Mouse (Mus musculus) large intestine, adult 2 months (tissue): ENCODE data around the gene Abcg1. TPM values are rescaled to one million over a fixed set of nuclear protein-coding genes. Genes with fewer than 3 reads are reported as not detected.

ENCODE experiments used
- DNase-seq: peaks from one replicate; pipeline ENCODE4 v3.0.0-alpha.2; 2012; ENCODE audit warnings: low read depth, low spot score
- WGBS: fragments of 180-500 bp; shearing (Covaris S2); methylation state at CpG from one replicate; pipeline ENCODE4 v1.1.7; 2018; 5-methylcytosine and 5-hydroxymethylcytosine counted together
- polyA plus RNA-seq: library from polyadenylated mRNA; depleted of rRNA; stranded (reverse); fragments of >200 nt; gene quantifications from 2 replicates; pipeline ENCODE4 v1.2.3, GENCODE M21; 2012

The Abcg1 gene
- polyA plus RNA-seq, 1 experiment = 3.2 TPM

DNA sequence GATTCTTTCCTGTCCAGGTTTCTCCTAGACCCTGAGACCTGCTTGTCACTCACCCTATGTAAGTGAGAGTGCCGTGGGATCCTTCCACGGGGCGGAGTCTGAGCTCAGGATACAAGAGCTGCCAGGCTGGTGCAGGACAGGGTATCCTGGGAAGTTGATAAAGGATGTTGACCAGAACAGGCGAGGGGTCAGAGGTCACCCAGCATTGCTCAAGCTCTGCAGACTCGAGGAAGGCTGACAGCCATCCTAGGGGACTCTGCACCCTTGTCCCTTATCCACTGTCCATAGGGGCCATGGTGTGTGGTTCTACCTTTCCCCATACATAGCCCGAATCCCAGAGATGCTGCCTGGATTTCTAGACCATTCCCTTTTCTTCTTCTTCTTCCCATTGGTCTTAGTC is 58.6 kb downstream of the Abcg1 start:
- no peak for DNase-seq
- WGBS = 56% methylated on average over 6 of the region's 6 CpGs

DNA sequence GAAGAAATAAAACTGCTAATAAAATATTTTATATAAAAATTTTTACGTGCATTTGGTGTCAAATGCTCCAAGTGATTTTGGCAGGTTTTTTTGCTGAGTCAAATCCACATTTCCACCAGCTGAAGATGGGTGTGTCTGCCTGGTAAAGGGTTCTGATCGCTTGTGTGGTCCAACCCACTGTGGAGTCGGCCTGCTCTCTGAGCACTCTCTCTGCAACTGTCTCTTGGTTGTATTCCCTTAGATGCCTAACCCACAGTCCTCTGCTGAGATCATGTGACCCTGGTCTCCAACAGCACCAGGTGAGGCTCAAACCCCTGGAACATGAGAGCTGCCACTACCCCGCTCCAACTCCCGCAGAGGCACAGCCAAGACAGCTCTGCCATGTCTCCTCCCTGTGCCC is 60.5 kb downstream of the Abcg1 start:
- no peak for DNase-seq
- WGBS = 73% methylated on average over 5 of the region's 5 CpGs

DNA sequence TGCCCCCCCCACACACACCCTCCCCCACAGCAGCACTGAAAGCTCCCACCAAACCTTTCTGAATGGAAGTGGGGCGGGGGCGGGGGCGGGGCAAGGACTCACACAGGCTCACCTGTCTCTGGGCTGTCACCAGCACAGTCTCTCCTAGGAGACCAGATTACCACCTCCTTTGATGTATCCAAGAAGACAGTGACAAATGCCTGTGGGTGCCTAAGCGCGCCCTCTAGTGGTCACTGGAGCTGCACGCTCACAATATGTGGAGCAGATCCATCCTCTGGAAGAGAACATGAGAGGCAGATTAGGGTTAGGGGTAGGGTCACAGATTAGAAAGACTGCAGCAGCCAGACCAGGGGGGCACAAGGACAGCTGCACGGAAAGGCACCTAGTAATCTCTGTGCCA is 62.0 kb downstream of the Abcg1 start:
- WGBS = 5% methylated on average over 7 of the region's 7 CpGs
- DNase-seq = no peak

DNA sequence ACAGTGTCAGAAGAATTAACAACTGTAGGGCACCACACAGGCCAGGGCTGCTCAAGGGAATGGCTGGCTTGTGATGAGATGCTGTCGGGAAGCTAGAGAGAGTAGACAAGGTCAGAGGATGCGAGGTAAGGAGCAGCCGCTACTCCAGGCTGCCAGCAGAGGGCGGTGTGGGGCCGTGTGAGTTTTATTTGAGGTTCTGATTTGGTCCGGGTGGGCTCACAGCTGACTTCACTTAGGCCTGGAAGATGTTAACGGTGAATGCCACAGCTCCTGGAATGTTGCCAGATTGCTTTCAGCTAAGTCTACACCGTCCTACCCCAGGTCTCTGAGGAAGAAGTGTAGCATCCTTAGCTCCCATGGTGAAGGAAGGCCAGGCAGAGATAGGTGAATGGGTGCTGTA is 64.5 kb downstream of the Abcg1 start:
- no peak for DNase-seq

DNA sequence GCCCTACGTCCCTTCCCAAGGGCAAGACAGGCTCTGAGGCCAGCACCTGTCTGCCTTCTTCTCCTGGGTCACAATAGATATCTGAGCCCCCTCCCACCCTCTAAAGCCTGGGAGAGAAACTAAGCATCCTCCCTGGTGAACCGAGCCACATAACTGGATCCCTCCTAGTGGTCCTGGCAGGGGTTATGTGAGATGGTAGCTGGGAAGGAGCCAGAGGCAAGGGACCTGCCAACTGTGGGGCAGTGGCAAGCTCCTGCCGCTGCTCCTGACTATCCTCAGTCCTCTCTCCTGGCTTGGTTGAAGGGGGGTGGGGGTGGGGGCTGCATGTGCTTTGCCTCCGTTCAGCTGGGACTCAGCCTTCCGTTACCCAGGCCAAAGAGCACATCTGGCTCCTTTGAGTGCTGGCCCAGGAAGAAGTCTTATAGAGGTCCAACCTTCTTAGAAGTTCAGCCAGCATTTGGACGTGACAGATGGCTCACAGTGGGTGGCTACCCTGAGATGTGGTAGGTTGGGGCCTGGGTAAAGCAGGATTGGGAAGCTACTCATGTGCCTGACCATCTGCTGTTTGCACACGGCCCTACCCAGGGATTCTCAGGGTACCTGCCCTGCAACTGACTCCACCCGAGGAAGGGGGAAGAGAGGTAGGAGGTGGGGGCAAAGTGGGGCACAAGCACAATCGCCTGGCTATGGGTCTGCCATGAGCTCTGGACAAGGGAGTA is 68.2 kb downstream of the Abcg1 start:
- no peak for DNase-seq
- 37% methylated on average over 9 of the region's 9 CpGs for WGBS

More for the DNA sequence above, 64.5 kb downstream of the Abcg1 start:
- 3% methylated on average over 8 of the region's 8 CpGs for WGBS

DNA sequence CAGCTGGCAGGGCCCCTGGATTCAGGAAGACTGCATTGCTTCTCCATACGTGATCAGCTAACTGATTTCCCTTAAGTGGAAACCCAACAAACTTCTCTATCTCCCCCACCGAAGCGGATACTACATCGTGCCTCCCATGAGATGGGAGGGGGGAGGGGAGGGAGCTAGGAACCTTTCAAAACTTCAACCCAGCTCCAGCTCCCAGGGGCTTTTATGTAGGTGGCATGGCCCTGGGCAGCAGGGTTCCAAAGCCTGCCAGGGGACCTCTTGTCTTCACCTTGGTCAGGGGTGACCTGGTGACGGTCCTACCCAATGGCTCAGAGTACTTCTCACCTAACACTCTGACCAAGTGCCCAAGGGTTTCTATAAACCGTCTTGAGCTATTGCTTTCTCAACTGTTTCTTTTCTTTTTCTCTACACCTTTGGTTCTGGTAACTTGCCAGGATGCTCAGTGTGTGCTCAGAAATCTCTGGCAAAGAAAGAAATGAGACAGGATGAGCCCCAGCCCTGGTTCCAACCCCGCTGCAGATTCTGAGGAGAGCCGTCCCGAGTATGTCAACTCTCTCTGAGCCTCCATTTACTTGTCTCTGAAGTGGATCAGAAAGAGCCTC is 71.3 kb downstream of the Abcg1 start:
- WGBS = 79% methylated on average over 9 of the region's 9 CpGs
- no peak for DNase-seq

DNA sequence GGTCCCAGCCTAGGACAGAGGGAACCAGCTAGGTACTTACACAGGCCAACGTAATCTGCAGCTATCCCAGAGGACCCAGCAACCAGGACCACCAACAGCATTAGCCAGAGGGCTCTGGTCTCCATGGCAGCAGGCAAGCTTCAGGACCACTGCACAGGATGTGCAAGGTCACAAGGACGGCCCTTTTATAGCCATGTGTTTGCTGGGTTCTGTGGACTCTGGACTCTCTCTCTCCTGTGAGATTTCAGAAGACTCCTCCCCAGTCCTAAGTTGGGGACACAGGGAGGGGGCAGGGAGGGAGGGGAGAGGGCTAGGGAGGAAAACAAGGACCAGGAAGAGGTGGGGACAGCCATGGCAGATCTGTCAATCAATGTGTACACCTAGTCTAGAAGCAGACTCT is 72.0 kb downstream of the Abcg1 start, which contains the start of gene Tff3:
Gene Tff3 (minus strand): TSS at position 195 of the 400 bp plus-strand sequence.
- 11% methylated on average over 2 of the region's 2 CpGs for WGBS
- DNase-seq = no peak

DNA sequence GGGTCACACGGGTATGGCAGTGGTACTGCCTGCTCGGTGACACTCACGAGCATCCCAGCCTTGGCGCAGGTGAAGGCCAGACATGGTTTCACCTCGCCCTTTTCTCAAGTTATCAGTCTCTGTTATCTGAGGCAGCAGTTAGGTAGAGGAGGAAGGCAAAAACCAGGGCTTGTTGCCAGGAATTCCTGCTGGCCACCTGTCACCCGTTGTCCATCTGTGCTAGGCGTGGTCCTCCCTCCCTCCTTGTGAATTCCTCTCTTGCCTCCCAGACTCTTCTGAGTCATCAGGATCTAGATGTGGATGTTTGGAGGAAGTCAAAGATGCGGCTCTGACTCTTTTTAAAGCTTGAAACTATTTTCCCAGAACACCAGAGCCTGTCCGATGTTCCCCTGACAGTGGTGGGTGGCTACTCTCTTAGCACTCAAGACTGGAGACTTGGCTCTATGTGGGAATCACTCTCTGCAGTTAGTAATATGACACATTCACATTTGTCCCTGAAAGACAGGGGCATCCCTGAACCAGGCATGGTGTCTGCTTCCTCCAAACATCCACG is 73.9 kb downstream of the Abcg1 start:
- DNase-seq = no peak
- 34% methylated on average over 10 of the region's 10 CpGs for WGBS

DNA sequence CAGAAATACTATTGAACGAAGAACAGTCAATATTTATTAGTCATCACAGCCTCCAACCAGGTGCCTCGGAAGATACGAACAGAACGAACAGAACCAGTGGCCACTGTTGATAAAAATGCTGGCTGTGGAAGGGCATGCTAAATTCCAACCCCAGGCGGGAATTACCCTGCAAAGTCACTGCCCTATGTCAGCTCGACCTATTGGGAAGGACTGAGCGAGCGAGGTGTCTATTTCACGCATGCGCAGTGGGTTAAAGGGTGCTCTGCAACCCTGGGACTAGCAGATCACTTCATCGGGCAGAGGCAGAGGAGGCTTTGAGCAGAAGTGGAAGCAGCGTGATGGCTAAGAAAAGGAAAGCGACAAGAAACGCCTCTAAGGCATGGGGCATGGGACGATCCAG is 76.3 kb downstream of the Abcg1 start:
- no peak for DNase-seq
- 42% methylated on average over 15 of the region's 15 CpGs for WGBS

DNA sequence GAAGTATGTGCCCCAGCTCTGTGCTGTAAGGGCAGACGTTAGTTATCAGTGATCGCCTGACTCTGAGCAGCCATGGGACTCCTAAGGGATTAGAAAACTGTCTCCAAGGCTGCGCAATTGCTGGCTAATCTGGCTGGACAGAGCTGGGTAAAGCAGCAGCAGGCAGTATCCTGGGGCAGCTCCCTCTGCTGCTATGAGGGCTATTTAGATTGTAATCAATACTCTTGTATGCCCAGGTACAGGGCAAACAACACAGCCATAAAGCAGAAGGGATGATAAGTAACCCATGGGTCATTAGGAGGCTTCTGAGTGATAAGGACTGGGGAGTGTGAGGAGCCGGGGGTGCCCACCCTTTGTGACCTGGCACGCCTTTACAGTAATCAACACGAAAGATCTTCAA is 77.4 kb downstream of the Abcg1 start:
- 37% methylated on average over 6 of the region's 6 CpGs for WGBS
- no peak for DNase-seq

DNA sequence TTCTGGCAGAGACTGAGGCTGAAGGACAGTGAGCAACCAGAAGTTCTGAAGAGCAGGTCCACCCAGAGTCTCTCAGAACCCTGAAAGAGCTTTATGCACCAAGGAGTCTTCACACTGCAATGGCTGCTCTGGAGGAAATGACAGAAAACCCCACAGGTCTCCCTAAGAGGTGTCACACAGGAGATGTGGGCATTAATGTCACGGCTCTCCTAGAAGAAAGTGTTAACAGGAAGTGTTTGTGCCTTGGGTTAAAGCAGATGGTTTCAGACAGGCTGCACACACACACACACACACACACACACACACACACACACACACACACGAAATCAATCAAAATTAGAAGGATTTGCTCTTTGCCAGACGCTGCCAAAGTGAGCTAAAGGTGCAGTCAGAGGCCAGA is 78.8 kb downstream of the Abcg1 start:
- WGBS = 24% methylated on average over 3 of the region's 3 CpGs
- DNase-seq = no peak

DNA sequence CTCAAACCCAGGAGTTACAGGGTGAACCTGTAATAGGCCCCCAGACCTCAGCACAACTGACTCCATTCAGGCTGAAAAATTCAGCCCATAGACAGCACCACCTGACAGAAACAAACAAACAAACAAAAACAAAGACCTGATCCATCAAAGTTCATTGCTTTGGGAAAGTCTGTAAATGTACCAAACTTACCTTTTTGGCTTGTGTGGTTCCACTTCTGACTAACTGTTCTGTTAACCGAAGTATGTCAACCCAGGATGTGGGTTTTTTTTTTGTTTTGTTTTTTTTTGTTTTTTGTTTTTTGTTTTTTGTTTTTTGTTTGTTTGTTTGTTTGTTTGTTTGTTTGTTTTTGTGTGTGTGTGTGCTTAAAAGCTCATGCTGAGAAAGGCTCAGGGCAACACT is 79.3 kb downstream of the Abcg1 start:
- WGBS = 88% methylated on average over 1 of the region's 1 CpGs
- no peak for DNase-seq

DNA sequence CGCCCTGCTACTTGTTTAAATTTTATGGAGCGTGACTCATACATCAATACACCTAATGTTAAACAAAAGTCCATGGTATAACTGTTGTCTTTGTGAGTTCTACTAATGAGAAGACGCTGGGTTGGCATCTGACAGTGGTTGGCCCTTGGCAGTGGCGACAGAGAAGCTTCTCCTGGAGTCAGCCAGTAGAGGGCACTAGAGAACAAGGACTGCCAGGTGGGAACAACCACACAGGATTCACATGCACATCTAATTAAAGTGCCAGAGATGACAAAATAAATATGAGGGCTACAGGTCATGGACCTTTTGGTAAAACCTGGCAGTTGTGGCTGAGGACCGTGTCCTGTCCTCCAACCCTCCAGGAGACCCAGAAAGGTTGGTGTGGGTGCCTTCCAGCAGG is 80.9 kb downstream of the Abcg1 start:
- DNase-seq = no peak
- WGBS = 6% methylated on average over 5 of the region's 5 CpGs

DNA sequence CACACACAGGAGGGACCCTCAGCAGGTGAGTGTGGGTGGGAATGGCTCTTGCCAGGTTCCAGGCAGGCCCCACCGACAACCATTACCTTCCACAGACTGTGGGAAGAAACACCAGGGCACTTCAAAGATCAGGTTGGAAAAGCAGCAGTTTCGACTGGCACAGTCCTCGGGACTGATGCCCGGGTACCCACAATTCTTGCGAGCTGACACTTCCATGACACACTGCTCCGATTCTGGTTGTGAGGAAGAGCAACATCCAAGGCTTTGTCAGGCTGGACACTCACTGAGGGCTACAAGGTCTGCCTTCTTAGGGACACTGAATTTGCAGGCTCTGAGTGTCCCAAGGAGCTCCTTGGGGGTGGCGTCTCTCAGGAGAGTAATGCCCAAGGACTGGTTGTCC is 84.6 kb downstream of the Abcg1 start:
- no peak for DNase-seq
- 88% methylated on average over 7 of the region's 7 CpGs for WGBS

DNA sequence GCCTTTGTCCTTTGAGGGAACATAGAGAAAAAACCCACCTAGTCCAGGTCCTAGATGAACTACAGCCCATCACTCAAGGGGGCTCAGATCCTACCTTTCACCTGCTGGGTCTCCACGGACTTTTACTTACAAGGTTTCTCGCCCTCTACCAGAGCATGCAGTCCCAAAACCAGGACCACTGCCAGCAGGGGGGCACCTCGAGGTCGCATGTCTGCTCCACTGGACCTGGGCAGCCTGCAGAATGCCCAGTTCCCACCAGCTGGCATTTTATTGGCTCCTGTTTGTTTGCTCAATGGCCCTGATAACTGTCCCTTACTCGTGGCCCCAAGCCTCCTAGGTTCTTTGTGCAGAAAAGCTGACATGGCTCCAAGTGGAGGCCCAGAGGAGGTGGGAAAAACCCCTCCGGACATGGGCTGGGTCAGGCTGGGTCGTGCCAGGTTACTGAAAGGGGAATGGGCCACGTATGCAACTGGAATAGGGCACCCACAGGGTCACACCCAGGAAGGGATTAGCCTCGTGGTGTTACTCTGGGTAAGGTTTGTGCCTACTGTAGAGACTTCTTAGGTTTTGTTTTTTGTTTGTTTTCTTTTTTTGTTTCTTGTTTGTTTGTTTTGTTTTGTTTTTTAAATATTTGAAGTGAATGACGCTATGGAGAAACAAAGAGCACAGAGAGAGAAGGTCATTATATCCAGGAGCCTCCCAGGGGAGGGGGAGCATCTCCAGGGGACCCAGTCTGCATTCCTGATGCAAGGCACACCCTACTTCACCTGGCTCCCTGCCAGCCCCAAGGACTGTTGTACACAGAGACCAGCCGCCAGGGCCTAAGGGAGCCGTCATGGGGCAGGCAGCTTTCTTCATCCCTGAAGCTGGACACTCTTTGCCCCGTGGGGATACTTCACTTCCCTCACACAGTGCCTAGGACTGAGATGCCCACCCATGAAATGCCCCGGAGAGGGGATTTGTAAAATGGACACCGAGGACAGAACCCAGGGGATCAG is 86.9 kb downstream of the Abcg1 start, which contains the start of gene Tff2:
Gene Tff2 (minus strand): TSS at position 243 of the 998 bp plus-strand sequence.
- 40% methylated on average over 15 of the region's 15 CpGs for WGBS
- DNase-seq = no peak

DNA sequence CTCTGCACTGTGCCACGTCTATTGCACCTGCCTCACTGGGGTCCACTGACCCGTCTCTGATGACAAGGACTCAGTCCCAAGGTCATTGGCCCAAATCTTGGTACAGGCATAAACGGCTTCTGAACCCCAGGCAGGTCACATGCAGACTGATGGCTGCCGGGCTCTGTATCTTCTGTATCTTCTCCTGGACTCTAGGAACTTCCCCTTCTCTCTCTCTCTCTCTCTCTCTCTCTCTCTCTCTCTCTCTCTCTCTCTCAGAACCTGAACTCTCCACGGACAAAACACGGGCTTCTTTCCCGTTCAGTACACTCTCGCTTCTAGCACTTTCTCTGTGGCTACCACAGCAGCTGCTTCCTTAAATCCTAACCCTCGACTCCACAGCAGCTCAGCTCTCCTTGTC is 88.5 kb downstream of the Abcg1 start:
- WGBS = 79% methylated on average over 9 of the region's 9 CpGs
- DNase-seq = no peak

DNA sequence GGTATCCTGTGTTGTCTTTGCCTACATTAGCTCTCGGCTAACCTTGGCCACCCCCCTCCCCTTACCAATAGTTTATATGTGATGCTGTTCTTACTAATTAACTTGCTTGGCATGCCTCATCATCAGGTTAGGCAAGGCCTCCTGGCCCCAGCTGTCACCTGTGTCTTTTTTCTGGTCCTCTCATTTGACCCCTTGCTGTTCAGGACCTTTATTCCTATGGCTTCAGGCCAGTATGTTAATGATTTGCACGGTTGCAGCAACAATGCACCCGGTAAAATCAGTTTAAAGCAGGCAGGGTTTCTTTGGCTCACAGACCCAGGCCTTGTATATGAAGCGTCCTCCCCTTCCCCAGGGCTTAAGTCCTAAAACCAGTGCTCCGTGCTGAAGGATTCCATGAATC is 95.0 kb downstream of the Abcg1 start:
- 35% methylated on average over 5 of the region's 5 CpGs for WGBS
- DNase-seq = no peak

DNA sequence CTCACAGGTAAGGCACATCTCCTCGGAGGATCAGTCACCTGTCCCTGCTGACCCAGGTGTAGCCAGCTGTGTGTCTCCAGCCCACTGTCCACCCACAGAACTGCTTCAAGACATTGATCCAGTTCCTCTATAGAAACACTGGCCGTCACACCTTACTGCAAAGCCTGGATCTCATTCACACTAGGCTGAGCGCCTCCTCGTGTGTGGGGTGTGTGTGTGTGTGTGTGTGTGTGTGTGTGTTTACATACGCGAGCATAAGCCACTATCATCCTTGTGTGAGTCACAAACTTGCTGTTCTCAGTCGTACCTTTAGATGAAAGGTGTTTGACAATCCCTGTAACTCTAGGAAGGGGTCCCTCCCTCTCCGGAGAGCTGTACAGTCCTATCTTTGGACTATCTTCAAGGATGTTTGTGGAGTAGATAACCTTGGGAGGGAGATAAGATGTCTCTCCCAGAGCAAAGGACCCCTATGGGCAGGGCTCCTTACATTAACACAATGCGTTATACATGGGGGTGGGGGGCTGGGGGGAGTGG is 95.6 kb downstream of the Abcg1 start:
- no peak for DNase-seq
- WGBS = 30% methylated on average over 9 of the region's 9 CpGs

DNA sequence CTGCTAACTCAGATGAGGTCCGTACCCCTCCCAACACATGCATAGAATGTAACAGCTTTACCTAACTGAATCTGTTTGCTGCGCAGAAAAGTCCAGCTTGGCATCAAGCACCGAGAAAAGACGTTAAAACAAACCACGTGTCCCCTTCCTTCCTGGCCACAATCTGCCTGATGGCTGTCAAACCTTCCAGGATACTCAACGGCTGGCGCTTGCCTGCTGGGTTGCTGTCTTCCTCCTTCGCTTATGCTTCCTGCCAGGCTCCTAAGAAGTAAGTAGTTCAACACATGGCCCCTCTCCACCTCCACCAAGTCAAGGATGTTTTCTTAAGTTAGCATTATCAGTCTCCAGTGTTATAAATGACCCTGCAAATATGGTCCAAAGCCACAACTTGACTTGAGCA is 96.3 kb downstream of the Abcg1 start:
- 64% methylated on average over 8 of the region's 8 CpGs for WGBS
- DNase-seq = no peak

DNA sequence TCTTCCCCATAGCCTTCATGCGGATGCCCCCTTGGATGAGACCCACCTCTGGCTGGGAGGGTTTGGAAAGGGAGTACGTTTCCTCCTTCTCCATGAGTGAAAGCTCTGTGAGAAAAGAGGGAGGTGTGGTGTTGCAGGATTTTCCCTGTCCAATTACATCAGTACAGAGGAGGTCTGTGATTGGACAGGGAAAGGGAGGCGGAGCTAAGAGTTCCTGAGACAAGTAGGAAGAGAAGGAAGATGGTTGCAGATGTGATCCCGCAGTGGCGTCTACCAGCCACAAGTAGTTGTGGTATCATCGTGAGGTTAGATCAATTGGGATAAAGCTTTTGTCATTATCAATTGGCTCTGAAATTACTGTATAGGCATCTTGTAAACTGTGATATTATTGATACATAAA is 100.4 kb downstream of the Abcg1 start:
- WGBS = 83% methylated on average over 6 of the region's 6 CpGs
- no peak for DNase-seq
